Mouse (Mus musculus) telencephalon, adult 2 months (tissue): ENCODE data around the gene Ddx11.
"Not testable (repeated sequence)": the region's sequence is repeated elsewhere in the genome, so short reads cannot be mapped to it uniquely, and the experiment has no call there.

Source experiments
- DNase-seq: peaks from one replicate; pipeline ENCODE4 v3.0.0-alpha.2; 2011; ENCODE audit warnings: low read depth, low spot score

Gene Ddx11

DNA sequence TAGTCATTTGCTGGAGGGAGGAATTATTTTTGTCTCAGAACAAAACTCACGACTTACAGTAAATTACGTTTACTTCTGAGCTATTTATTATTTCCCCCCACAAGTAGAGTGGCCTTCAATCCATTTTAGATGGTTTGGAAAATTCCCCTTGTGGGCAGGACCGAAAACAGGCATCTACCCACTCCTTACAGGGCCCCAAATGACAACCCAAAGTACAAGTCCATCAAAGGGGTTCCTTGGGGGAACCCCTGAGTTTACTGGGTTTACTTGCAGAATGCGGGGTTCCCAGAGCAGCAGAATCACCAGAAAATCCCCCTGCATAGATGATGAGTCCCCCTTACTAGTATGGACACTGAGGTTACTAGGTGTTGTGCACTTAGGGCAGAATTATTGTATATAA, 11.2 kb upstream of the Ddx11 start:
- DNase-seq: no peak

DNA sequence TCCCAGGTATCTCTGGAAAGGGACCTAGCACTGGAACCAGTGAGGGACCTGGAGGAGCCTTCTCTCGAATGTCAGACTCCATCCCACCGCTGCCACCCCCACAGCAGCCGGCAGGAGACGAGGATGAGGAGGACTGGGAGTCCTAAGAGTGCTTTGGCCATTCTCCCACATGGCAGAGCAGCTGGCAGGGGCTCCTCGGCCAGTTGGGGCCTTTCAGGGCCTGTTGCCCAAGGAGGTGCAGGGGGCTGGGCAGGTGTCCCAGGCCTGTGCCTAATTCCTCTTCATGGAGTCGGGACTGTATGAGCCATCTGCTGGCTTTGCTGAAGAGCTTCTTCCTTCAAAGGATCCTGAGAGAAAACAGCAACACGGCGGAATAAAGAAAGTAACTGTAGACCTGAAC, 4.3 kb upstream of the Ddx11 start:
- no peak for DNase-seq

DNA sequence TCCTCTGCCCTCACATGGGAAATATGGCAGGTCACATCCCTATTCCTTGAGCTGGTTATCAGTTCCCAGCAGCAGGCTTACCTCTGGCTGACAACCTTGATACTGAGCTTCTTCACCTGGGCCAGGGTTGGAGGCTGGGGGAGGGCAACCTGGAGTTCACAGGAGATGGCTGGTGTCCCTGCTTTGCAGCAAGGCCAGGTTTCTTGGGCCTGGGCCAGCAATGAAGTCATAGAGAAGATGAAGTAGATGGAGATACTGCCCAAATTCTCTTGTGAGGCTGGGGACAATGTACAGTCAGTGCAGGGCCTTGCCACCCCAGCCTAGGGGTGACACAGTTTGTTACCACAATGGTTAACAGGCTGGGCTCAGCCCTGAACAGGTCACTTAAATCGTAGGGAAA, 2.6 kb upstream of the Ddx11 start:
- no peak for DNase-seq

DNA sequence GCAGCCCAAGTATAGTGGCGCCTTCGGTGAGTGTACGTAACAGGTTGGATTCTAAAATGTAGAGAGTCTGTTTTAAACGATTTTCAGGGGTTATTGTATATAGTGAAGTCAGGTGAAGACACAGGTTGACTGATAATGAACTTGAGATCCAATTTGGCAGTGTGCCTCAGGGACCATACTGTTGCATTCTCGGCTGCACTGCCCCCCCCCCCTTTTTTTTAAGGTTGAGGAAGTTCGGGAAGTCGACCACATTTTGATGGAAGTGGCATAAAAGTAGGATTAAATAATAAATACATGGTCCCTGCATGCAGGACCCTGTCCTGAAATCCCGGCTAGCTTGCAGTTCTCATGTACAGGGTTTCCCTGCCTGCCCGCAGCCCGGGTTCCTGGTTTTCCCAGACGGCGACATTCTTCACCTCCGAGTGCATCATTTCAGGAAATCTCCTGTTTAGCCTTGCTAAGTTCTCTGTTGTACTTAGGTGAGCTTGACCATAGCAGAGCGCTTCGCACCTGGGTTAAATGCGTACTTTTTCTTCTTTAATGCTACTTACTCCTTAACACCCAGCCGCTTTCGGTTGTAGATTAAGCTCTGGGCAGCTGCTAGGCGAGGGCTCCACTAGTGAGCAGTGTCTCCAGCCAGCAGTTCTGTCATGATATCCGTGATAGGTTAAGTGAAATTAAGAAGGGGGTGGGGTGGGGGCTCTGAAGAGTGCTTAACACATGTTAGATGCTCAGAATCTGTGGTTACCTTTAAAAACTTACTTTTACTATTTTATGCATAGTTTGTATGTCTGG, 693 bp downstream of the Ddx11 start:
- peak; percentile 6 for DNase-seq

DNA sequence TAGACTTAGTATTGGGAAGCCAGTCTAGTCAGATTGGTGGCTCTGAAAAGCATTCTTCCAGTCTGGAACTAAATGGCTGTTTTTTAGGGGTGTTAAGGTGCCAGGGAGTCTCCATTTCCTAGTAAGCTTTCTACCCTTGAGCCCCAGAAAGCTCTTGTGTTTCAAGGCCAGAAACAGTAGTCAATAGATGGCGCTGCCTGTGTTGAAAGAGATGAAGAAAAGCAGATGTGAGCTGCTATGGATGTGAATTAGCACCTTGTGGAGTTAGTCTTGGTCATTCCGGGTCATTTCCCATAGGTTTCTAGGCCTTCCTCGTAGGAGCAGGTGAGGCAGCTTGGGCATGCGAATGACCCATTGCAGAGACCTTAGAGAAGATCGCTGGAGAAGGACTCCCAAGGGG, 1.9 kb downstream of the Ddx11 start:
- no peak for DNase-seq

DNA sequence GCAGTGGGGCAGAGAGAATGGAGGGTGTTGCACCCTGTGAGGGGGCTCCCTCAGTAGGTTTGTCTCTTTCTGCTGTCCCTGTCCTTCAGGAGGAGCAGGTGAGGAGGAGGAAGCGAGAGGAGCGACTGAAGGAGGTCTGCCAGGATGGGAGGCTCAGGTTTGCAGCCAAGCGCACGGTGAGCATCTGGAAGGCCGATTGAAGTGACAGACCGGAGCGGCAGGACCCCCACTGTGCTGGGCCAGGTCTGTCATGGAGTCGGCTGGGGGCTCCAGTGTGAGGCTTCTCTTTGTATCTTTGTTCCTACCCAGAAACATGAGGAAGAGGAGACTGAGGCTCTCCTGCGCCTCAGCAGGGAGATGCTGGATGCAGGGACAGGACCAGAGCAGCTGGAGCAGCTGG, 7.1 kb downstream of the Ddx11 start:
- no peak for DNase-seq

- DNase-seq: no peak
Observed at GRCm38 (mm10) chr17:66131212-66131611, 7.9 kb downstream of the Ddx11 start.

GRCm38 (mm10) chr17:66152706-66153662, 29.7 kb downstream of the Ddx11 start:
- DNase-seq: not testable (repeated sequence)

GRCm38 (mm10) chr17:66153735-66154423, 30.6 kb downstream of the Ddx11 start:
- DNase-seq: not testable (repeated sequence)

GRCm38 (mm10) chr17:66154876-66155275, 31.6 kb downstream of the Ddx11 start:
- DNase-seq: no peak

DNA sequence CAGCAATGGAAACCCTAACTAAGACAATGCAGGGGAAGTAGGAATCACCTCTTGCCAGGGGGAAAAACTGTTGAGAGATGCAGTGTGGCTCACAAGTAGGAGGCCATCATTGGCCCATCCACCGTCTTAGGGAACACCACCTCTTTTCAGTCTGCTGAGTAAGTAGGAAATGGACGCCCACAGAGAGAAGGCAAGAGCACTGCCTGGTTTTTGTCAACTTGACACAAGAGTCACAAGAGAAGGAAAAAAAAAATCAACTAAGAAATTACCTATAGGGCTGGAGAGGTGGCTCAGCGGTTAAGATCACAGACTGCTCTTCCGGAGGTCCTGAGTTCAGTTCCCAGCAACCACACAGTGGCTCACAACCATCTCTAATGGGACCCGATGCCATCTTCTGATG, 35.0 kb downstream of the Ddx11 start:
- DNase-seq: no peak

DNA sequence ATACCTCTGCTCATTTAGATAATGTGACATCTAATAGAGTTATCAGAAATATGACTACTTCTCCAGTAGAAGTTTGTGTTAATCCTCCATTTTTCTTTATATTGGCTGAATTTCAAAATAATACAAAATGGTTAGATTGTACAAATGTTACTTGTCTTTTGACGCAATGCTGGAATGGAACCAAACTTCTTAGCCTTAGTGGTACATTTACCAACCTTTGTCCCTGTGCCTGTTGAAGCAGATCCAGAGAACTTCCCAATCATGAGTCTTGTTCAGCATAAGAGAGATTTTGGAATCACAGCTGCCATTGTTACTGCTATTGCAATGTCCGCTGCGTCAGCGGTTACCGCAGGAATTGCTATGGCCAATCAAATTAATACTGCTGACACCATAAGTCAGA, 43.8 kb downstream of the Ddx11 start:
- not testable (repeated sequence) for DNase-seq

DNA sequence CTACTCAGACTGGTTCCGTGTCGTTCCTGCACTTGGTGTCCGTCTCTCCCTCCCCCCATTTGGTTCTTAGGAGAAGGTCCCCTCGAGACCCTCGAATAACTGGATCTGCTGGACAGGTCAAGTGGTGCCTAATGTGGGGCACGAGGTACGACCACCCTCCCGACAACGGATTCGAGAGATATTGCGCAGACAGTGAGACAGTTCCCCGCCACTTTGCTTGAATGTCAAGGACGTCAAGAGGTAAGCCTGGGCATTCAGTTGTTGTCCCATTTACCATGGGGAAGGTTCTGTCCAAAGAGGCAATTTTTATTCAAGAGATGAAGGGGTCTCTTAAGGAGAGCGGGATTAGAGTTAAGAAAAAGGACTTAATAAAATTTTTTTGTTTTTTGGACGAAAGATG, 47.7 kb downstream of the Ddx11 start:
- not testable (repeated sequence) for DNase-seq

GRCm38 (mm10) chr17:66190577-66190976, 67.3 kb downstream of the Ddx11 start:
- DNase-seq: no peak

- no peak for DNase-seq
Observed at GRCm38 (mm10) chr17:66197041-66197440, 73.7 kb downstream of the Ddx11 start.
